Mouse (Mus musculus): ENCODE measurements around the gene Gpr146.
"Not testable (repeated sequence)": the region's sequence is repeated elsewhere in the genome, so short reads cannot be mapped to it uniquely, and the experiment has no call there.

Gpr146 gene

GRCm38 (mm10) chr5:139377468-139378270 is at the start of gene Gpr146:
TSS of gene Gpr146 (plus strand) at chr5:139377697.
- no peak for DNase-seq (ENCODE audit: extremely low spot score)

DNA sequence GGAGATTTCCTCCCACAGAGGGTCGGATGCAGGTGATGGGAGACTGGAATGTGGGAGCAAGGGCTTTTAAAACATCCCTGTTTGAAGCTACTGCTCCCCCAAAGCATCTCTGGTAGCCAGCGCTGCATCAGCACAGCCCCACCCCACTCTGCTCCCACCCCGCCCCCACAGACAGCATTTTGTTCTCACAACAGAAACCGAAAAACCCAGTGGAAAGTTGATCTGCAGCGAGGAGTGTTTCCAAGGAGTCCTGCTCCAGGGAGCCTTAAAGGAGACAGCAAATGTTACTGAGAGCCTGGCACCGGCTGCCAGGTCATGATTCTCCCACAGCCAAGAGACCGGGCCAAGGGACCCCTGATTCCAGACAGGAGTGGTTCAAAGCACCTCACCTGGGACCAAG is 46.7 kb upstream of the Gpr146 start:
- no peak for DNase-seq (ENCODE audit: extremely low spot score)

DNA sequence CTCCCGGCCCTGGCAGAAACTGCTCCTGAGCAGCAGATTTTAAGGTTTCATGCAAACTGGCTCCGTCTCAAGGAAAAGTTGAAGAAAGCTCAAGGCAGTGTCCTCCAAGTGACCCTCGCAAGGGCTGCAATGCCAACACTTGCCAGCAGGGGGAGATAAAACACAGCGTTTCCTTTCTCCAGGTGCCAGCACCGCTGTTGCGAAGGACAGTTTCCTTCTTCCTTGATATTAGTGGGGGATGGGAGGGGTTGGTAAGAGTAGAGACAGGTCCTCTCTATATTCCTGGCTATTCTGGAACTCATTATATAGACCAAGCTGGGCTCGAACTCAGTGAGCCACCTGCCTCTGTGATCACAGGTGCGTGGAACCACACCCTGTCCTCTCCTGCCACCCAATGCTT is 45.8 kb upstream of the Gpr146 start:
- peak; percentile 73 for DNase-seq (ENCODE audit: extremely low spot score)

DNA sequence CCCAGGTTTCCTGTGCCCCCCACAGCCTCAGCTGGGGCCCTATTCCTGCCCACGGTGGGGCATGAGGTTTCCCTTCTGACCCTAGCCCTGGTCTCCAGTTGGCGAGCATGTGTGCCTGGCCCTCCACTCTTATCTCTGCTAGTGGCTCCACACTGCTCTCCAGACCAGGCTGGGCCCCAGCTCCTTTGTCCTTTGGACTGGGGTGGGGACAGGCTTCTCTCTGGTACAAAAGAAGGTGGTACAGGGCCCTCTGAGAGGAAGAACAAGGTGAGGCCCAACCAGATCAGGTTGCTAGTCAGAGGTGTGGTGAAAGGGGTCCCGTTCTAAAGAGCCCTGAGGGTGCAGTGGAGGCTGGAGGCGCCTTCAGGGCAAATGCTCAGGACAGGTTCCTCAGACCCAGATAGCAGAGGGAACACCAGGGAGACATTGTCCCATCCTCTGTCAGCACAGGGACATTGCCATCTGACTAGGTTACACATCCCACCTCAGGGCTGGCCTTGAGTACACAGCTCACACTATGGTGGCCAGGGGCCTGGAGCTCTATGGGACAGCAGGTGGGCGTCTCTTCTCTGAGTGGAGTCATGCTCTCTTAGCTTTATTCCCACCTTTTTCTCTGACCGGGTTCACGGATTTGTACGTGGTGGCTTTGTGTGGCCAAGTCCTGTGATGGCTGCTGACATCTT is 44.8 kb upstream of the Gpr146 start:
- no peak for DNase-seq (ENCODE audit: extremely low spot score)

- DNase-seq (ENCODE audit: extremely low spot score) = no peak
Observed at GRCm38 (mm10) chr5:139333301-139334013, 44.0 kb upstream of the Gpr146 start.

- DNase-seq (ENCODE audit: extremely low spot score) = not testable (repeated sequence)
Observed at GRCm38 (mm10) chr5:139334394-139334793, 43.1 kb upstream of the Gpr146 start.

GRCm38 (mm10) chr5:139335634-139336033 is 41.9 kb upstream of the Gpr146 start:
- DNase-seq (ENCODE audit: extremely low spot score) = no peak

GRCm38 (mm10) chr5:139337826-139338370 is 39.6 kb upstream of the Gpr146 start:
- DNase-seq (ENCODE audit: extremely low spot score) = no peak

- DNase-seq (ENCODE audit: extremely low spot score) = no peak
Observed at GRCm38 (mm10) chr5:139338403-139338802, 39.1 kb upstream of the Gpr146 start.

DNA sequence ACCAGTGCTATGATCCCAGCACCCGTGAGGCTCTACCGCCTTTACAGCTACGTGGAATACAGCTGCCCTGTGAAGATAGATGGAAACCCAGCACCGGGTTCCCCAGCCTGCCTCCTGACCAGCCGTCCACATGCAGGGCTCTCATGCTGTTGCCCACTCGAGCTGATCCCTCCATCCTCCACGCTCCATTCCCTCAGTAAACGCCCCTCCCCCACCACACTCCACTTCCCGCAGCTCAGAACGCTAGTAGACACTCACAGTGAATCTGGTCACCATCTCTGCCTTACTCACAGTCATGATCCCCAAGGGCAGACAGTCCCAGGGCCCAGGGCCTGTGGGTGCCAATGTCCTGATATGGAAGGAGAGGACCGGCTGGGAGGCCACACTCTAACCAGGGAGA is 38.6 kb upstream of the Gpr146 start:
- DNase-seq (ENCODE audit: extremely low spot score) = no peak

DNA sequence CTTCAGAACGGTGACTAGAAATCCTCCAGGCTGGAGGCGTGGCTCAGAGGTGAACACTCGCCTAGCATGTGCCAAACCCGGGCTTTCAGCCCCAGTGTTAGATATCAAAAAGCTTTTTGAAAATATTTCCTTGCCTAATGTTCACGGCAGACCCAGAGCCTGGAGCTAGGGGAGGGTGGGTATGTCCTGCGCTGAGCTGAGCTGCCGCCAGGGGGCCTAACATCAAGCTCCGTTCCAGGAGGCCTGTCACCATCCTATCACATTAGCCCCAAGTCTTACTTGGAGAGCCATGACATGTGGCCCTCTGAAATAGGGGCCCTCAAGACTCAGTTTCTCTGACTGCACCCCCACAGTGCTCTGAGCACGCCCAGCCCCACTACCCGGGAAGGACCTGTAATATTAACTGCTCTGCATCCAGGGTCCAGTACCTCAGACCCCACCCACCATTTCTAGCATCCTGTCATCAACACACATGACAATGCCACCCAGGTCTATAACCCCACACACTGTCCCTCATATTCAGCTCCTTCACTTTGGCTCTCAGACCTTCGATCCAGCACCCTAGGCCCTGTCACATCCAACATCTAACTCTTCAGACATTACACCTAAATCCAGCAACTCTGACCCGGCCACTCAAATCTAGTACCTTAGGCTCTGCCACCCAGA is 33.3 kb upstream of the Gpr146 start:
- peak; percentile 81 for DNase-seq (ENCODE audit: extremely low spot score)

DNA sequence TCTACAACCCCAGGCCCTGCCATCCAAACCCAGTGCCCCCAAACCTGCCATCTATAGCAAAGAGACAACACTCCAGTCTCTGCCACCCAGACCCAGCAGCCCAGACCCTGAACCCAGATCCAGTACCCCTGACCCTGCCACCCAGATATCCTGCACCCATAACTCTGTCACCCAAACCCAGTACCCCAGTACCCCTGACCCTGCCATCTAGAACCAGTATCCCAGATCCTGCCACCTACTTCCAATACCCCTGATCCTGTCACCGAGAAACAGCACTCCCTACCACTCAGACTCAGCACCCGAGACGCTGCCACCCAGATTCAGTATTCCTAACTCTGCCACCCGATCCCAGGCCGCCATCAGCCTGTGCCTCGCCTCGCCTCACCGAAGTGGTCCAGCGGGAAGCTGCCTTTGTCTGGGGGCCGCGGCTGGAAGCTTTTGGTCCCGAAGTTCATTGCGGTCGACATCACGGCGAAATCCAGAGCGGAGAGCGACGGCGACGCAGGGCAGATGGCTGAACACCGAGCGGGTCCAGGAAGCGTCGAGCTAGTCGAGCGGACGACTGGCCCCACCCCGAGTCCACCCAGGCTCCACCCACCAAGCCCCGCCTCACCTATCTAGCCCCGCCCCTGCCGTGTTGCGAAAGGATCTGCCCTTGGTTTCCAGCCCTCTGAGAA is 32.7 kb upstream of the Gpr146 start:
- DNase-seq (ENCODE audit: extremely low spot score) = peak; percentile 96

GRCm38 (mm10) chr5:139345364-139345714 is 32.2 kb upstream of the Gpr146 start:
- DNase-seq (ENCODE audit: extremely low spot score) = no peak

- no peak for DNase-seq (ENCODE audit: extremely low spot score)
Observed at GRCm38 (mm10) chr5:139347225-139347624, 30.3 kb upstream of the Gpr146 start.

- no peak for DNase-seq (ENCODE audit: extremely low spot score)
Observed at GRCm38 (mm10) chr5:139349713-139350112, 27.8 kb upstream of the Gpr146 start.

DNA sequence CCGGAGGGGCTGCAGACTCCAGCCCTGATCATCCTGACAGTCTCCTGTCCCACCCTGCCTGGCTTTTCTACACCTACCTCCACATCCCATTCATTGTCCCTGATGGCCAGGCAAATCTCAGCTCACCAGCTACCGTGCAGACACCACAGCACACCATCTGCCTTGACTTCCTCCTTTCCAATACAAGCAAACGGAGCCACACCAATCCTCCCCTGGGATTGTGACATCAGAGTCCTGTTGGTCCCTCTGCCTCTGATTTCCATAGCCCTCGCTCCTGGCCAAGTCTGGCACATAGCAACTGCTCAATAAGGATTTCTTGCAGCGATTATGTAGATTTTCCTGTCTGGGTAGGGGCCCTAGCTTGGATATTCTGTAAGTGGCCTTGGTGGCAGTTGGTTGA is 26.4 kb upstream of the Gpr146 start, which contains the start of gene Cox19:
Gene Cox19 (minus strand): TSS at position 285 of the 400 bp plus-strand sequence.
- no peak for DNase-seq (ENCODE audit: extremely low spot score)

- DNase-seq (ENCODE audit: extremely low spot score) = no peak
Observed at GRCm38 (mm10) chr5:139351628-139352027, 25.9 kb upstream of the Gpr146 start.

DNA sequence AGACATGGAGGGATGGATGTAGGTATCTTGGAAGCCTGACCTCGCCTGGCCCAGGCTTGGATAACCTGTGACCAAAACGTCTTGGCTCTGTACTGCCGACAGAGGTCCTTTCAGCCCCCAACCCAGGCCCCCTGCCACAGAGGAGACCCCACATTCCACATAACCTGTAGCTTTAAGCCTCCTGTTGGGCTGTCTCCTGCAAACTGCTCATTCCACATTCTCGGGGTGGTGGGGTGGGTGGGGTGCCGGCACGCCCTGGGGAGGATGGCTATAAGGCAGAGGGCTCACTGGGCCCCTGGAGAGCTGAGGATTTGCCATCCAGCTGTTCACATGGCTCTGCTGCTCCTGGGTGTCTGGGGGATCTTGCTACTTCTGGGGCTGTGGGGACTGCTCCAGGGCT is 25.2 kb upstream of the Gpr146 start, which contains the start of gene Cyp2w1:
Gene Cyp2w1 (plus strand): TSS at position 301 of the 400 bp plus-strand sequence.
- DNase-seq (ENCODE audit: extremely low spot score) = no peak

DNA sequence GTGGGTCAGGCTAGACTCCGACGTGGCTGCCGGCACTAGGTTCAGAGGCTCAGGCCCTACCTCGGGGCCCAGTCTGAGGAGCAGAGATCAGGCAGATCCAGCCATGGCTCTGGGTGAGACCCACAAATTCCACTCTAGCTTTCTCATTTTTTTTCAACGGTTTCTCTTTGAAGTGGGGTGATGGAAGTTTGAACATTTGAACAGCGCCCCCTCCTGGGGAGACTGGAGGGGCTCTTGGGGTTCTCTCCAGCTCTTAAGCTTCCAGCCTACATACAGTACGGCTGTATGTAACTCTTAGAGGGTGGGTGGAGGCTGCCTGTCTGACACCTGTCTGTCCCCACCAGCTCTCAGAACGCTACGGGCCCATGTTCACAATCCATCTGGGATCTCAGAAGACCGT is 24.0 kb upstream of the Gpr146 start:
- no peak for DNase-seq (ENCODE audit: extremely low spot score)

DNA sequence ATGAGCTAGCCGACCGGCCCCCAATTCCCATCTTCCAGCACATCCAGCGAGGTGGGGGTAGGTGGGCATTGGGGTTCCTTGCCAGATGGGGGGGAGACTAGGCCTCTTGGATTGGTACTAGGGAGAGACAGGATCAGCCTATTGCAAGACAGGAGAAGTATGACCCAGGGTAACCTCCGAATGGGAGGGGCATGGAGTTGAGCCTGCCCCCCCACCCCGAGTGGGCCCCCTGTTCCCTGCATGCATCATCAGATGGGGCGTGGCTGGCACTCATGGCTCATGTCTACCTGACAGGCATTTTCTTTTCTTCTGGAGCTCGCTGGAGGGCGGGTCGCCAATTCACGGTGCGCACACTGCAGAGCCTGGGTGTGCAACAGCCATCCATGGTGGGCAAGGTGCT is 23.6 kb upstream of the Gpr146 start:
- no peak for DNase-seq (ENCODE audit: extremely low spot score)

DNA sequence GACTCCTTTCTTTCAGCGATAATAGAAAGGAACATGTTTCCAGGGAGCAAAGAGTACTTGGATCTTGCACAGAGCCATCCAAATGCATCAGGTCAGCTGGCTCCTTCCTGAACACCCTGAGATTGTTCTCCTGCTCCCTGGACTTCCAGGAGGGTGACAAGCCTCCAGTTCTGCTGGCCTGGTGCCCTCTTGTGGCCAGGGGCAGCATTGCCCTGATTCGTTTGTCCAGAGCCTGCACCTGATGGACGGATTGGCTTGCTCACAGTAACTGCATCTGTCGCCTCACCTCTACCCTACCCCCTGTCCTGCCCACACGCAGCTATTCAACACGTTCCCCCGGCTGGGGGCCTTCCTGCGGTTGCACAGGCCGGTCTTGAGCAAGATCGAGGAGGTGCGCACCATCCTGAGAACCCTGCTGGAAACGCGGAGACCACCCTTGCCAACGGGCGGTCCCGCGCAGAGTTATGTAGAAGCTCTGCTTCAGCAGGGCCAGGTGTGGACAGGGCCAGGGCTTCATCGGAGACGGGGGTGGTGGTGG is 22.2 kb upstream of the Gpr146 start:
- DNase-seq (ENCODE audit: extremely low spot score) = peak; percentile 71
